In genomic region chr17:46053291-46053842, GRCm38 (mm10) we compare ENCODE assay signal across 25 mouse cellular contexts. TPM values are rescaled to one million over a fixed set of nuclear protein-coding genes. Genes with fewer than 3 reads are reported as not detected.
DNase-seq lines count a peak whose midpoint lies in the region; ATAC-seq and TF ChIP-seq lines count a peak whose summit lies in the region.
"Had no signal": no experiment of that assay in that cellular context is flagged by ENCODE, and none has a peak within 500 bp of the region (broad histone marks: within the 10 kb centered on the region; RNA-seq: fewer than 3 reads in every experiment).

No protein-coding gene starts in this region.

- no peaks in the 10 kb centered on the region for H3K36me3 ChIP-seq in kidney, postnatal 0 days (ENCODE audit: insufficient read depth, low read length)
- H3K36me3 ChIP-seq: embryonic facial prominence, embryonic 15.5 days; heart, embryonic 10.5 days; liver, embryonic 13.5 days; midbrain, embryonic 15.5 days; neural tube, embryonic 12.5 days had no signal

- no peaks in the 10 kb centered on the region for H3K9me3 ChIP-seq in kidney, postnatal 0 days (replicated peaks; ENCODE audit: low read length)
- H3K9me3 ChIP-seq: embryonic facial prominence, embryonic 15.5 days; heart, embryonic 10.5 days; liver, embryonic 13.5 days; midbrain, embryonic 15.5 days had no signal

- H3K4me3 ChIP-seq in kidney, postnatal 0 days (replicated peaks; ENCODE audit: low read depth, low read length), result no peak overlapping the region
- H3K4me3 ChIP-seq: embryonic facial prominence, embryonic 15.5 days; heart, embryonic 10.5 days; left cerebral cortex, adult 2 months; liver, embryonic 13.5 days; midbrain, embryonic 15.5 days; neural tube, embryonic 12.5 days had no signal

- 68% methylated on average over 7 of the region's 7 CpGs for WGBS in kidney, postnatal 0 days

- H3K27ac ChIP-seq in kidney, postnatal 0 days, result peak overlapping the region; percentile 5; the same call in 1 of the 2 replicates
- H3K27ac ChIP-seq: embryonic facial prominence, embryonic 15.5 days; heart, embryonic 10.5 days; hindbrain, embryonic 14.5 days; left cerebral cortex, adult 2 months; liver, embryonic 13.5 days; midbrain, embryonic 15.5 days; neural tube, embryonic 12.5 days had no signal

- peak; percentile 58 for DNase-seq in adrenal gland, adult 2 months
- DNase-seq in adrenal gland, postnatal 4 days (ENCODE audit: low spot score in 2 of 2), result no peak
- no peak for DNase-seq in kidney, postnatal 0 days (ENCODE audit: low spot score)
- no peak for DNase-seq in kidney, adult 11 months
- peak; percentile 32 for DNase-seq in ovary, adult 18-20 months (ENCODE audit: low spot score)
- DNase-seq in ovary, postnatal 10 days (ENCODE audit: low spot score), result no peak
- peak; percentile 69 for DNase-seq in lung, postnatal 36 days
- DNase-seq in heart, adult 11 months, result no peak
- DNase-seq: cerebellum, adult 9-10 months; heart, postnatal 4 days; kidney, adult 2 months; kidney, postnatal 10 days; left cerebral cortex, postnatal 4 days; liver, embryonic 13.5 days; thymus, adult 18-20 months; thymus, postnatal 36 days had no signal

- no peak for ATAC-seq in kidney, postnatal 0 days (replicated peaks; ENCODE audit: low FRiP score, low read depth)
- ATAC-seq: activated CD4-positive, CD25-positive, alpha-beta regulatory T cell, adult 4 months; forebrain, embryonic 14.5 days; inflammation-experienced regulatory T-cells, adult 6 months; midbrain, embryonic 15.5 days had no signal

- H3K27me3 ChIP-seq in kidney, postnatal 0 days (ENCODE audit: insufficient read depth, low read length), result no peaks in the 10 kb centered on the region
- H3K27me3 ChIP-seq: embryonic facial prominence, embryonic 15.5 days; liver, embryonic 13.5 days; midbrain, embryonic 15.5 days; neural tube, embryonic 12.5 days had no signal

- H3K4me1 ChIP-seq in kidney, postnatal 0 days (replicated peaks; ENCODE audit: insufficient read depth, low read length), result peaks cover 7% of the 10 kb centered on the region; the same call in 1 of the 2 replicates
- H3K4me1 ChIP-seq: midbrain, embryonic 15.5 days had no signal

- H3K4me2 ChIP-seq in kidney, postnatal 0 days (ENCODE audit: low read length), result no peak overlapping the region
- H3K4me2 ChIP-seq: embryonic facial prominence, embryonic 15.5 days; hindbrain, embryonic 14.5 days; liver, embryonic 13.5 days; midbrain, embryonic 15.5 days; neural tube, embryonic 12.5 days had no signal

- TF ChIP-seq CTCF in kidney, postnatal 0 days (IDR thresholded peaks at IDR 0.05; ENCODE audit: low read depth), result no peak

- no peak overlapping the region for H3K9ac ChIP-seq in kidney, postnatal 0 days (ENCODE audit: low read depth, low read length)
- H3K9ac ChIP-seq: embryonic facial prominence, embryonic 15.5 days; hindbrain, embryonic 14.5 days; liver, embryonic 13.5 days; midbrain, embryonic 15.5 days; neural tube, embryonic 12.5 days had no signal

RNA-seq across cellular contexts. Expression of gene Vegfa, which starts 21.2 kb away (rescaled TPM):
- 100 to 1,000 TPM; 395 to 486 TPM for total RNA-seq in adrenal gland, adult 2 months (2021)
- 751 and 799 TPM in 2 replicates for polyA plus RNA-seq in adrenal gland, adult 2 months (2012; rRNA removed)
- total RNA-seq in adrenal gland, postnatal 4 days (2021), result 100 to 1,000 TPM; 242 to 257 TPM
- polyA plus RNA-seq in kidney, postnatal 0 days (2015; fragmentation: Nextera tagmentation; extraction: Ambion mirVana), result 6.3 TPM in 2 replicates
- polyA plus RNA-seq: activated CD4-positive, CD25-positive, alpha-beta regulatory T cell, adult 4 months; inflammation-experienced regulatory T-cells, adult 6 months had no signal

RNA-seq across cellular contexts. Expression of gene Mrps18a, which starts 57.4 kb away (rescaled TPM):
- total RNA-seq in adrenal gland, adult 2 months (2021), result 100 to 1,000 TPM; 108 to 117 TPM
- polyA plus RNA-seq in adrenal gland, adult 2 months (2012; rRNA removed), result 23.7 and 29.6 TPM in 2 replicates
- 100 to 1,000 TPM in 1 of 2 experiments, 10 to 100 TPM in 1; 94.1 to 101 TPM for total RNA-seq in adrenal gland, postnatal 4 days (2021)
- 171 and 188 TPM in 2 replicates for polyA plus RNA-seq in kidney, postnatal 0 days (2015; fragmentation: Nextera tagmentation; extraction: Ambion mirVana)

Comparison
In these comparisons a context has a peak if more than half of its experiments do, and no peak if none do; other contexts are left out.
1. DNase-seq: peak in adrenal gland, adult 2 months (single experiment), ovary, adult 18-20 months (single experiment) and lung, postnatal 36 days (single experiment); none in adrenal gland, postnatal 4 days (0 of 2), kidney, postnatal 0 days (single experiment), kidney, adult 11 months (single experiment), ovary, postnatal 10 days (single experiment) and heart, adult 11 months (single experiment).